Mouse (Mus musculus): ENCODE measurements around the gene Otud7b.

- TF ChIP-seq CTCF (IDR thresholded peaks at IDR 0.05; ENCODE audit: low read depth, low read length) (no peak), POLR2A (IDR thresholded peaks at IDR 0.05; ENCODE audit: extremely low read depth, insufficient read depth, low read length) (no peak)
Observed at GRCm38 (mm10) chr3:96168466-96169158, 64.3 kb downstream of the Otud7b start.
